Mouse (Mus musculus): ENCODE data around the gene Polr2c. TPM values are rescaled to one million over a fixed set of nuclear protein-coding genes. Genes with fewer than 3 reads are reported as not detected.
"Not testable (repeated sequence)": the region's sequence is repeated elsewhere in the genome, so short reads cannot be mapped to it uniquely, and the experiment has no call there.

Polr2c gene
- polyA plus RNA-seq, 1 experiment from 2014 or later: 176 TPM

DNA sequence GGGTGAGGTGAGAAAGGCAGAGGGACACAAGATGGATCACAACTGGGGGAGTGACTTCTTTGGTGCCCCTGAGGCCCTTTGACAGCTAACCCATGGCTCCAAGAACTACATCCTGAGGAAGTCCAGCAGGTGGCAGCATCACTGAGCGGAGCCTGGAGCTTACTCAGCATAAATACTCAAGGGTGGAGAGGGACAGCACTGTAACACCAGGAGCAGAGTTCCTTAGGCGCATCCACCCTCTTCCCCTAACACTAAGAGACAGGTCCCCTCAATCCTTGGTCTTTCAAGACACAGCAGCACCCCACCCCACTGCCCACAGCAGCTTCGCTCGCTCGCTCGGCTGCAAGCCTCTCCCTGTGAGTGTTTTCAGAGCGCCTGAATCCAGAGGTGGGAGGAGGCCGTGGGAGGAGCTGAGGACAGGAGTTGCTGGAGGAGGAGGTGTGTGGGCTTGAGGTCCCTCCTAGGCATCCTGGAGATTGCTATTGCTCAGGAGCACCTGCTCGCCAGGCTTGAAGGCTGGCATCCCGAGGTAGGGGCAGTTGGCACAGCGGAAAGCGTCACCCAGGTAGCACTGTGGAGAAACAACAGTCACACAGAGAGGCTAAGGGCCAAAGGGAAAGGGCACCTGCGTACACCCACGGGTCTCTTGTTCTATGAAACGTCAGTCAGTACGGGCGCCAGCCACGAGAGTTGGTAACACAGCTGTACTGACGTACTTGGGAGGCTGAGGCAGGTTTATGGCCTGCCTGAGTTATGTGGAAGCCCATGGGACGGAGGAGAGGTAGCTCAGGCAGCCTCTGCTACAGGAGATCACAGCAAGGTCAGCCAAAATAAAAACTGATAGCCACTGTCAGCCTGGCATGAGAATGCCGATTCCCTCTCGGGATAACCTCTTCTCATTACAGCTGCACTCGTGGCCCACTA lies 34.4 kb upstream of the Polr2c start:
- WGBS: 78% methylated on average over 23 of the region's 23 CpGs
- no peak overlapping the region for H3K27ac ChIP-seq
- no peaks in the 10 kb centered on the region for H3K9me3 ChIP-seq
- DNase-seq (ENCODE audit: extremely low spot score, low spot score): peak; percentile 56
- H3K36me3 ChIP-seq (replicated peaks): peaks cover 80% of the 10 kb centered on the region
- peaks cover 17% of the 10 kb centered on the region for H3K4me1 ChIP-seq
- no peak overlapping the region for H3K4me3 ChIP-seq
- no peaks in the 10 kb centered on the region for H3K27me3 ChIP-seq (ENCODE audit: poor library complexity, severe bottlenecking)

DNA sequence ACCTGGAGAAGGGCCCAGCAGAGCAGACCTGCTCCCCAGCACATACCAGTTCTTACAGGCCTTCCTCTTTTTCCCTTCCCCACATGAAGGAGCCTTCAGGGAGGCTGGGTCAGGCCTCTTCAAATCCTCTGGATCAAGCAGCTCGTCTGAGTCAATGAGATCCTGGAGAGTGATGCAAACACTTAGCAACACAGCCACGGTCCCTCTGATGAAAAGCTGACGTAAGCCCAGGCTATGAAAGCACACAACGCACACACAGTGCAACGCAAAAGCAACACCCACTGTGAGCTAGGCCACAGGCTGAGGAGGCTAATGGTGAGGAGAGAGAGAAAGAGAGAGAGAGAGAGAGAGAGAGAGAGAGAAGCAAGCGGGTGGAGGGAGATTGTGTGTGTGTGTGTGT lies 32.1 kb upstream of the Polr2c start:
- Histone ChIP-seq H3K4me1 (peaks cover 17% of the 10 kb centered on the region), H3K36me3 (replicated peaks) (peaks cover 98% of the 10 kb centered on the region), H3K27ac (no peak overlapping the region), H3K27me3 (ENCODE audit: poor library complexity, severe bottlenecking) (no peaks in the 10 kb centered on the region), H3K9me3 (peaks cover 1% of the 10 kb centered on the region; the same call in 1 of the 2 replicates), H3K4me3 (no peak overlapping the region)
- DNase-seq (ENCODE audit: extremely low spot score, low spot score): no peak
- 88% methylated on average over 6 of the region's 6 CpGs for WGBS

DNA sequence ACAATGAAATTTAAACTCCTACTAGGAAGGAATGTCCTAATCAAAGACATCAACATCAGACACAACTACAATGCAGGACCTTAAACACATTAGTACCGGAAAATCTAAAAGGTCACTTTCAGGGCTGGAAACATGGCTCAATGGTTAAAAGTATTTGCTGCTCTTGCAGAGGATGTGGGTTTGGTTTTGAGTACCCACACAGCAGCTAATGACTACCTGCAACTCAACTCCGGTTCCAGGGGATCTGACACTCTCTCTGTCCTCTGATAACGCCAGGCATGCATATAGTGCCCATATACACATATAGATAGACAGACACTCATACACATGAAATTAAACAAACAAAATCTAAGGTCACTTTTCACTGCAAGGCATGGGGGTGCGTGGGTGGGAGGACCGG lies 31.0 kb upstream of the Polr2c start:
- Histone ChIP-seq H3K36me3 (replicated peaks) (peaks cover 98% of the 10 kb centered on the region), H3K27me3 (ENCODE audit: poor library complexity, severe bottlenecking) (no peaks in the 10 kb centered on the region), H3K4me3 (no peak overlapping the region), H3K27ac (no peak overlapping the region), H3K4me1 (peaks cover 17% of the 10 kb centered on the region), H3K9me3 (peaks cover 6% of the 10 kb centered on the region; the same call in 1 of the 2 replicates)
- no peak for DNase-seq (ENCODE audit: extremely low spot score, low spot score)
- WGBS: 94% methylated on average over 5 of the region's 5 CpGs

DNA sequence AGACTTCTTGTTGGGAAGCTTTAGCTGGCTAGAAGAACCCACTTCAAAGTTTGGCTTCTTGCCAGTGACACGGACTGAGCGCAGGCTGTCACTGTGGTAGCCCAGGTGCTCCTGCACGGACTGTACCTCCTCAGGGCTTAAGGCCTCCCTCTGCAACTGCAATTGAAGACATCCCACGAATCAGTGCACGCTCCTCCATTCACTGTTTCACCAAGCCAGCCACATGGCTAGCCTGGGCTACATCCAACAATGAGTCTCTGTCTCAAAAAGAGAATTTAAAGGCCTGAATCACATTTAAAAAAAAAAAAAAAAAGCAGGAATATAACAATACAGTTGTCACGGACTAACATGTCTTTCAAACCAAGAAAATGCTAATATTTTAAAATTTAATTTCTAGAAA lies 29.0 kb upstream of the Polr2c start:
- Histone ChIP-seq H3K36me3 (replicated peaks) (peaks cover 93% of the 10 kb centered on the region), H3K9me3 (peaks cover 6% of the 10 kb centered on the region; the same call in 1 of the 2 replicates), H3K27me3 (ENCODE audit: poor library complexity, severe bottlenecking) (no peaks in the 10 kb centered on the region), H3K4me1 (no peaks in the 10 kb centered on the region), H3K4me3 (no peak overlapping the region), H3K27ac (no peak overlapping the region)
- DNase-seq (ENCODE audit: extremely low spot score, low spot score): no peak
- WGBS: 93% methylated on average over 6 of the region's 6 CpGs

DNA sequence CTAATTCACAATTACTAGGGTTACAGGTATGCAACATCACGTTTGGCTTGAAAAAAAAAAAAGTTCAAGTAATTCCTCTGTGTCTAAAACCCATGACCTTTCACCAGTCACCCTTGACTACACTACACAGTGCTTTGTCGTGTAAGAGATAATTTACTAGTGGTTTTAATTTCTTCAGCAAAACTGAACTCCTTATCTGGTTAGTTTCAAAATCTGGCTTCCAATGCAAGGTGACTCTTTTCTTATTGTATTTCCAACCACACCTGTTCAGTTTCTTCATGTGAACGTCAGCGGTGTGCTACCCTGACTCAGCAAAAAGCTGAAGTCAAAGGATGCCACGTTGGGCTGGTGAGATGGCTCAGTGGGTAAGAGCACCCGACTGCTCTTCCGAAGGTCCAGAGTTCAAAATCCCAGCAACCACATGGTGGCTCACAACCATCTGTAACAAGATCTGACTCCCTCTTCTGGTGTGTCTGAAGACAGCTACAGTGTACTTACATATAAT lies 23.3 kb upstream of the Polr2c start:
- H3K27me3 ChIP-seq (ENCODE audit: poor library complexity, severe bottlenecking); H3K27ac ChIP-seq; DNase-seq (ENCODE audit: extremely low spot score, low spot score); H3K9me3 ChIP-seq; H3K4me3 ChIP-seq: not testable (repeated sequence)
- peaks cover 39% of the 10 kb centered on the region for H3K36me3 ChIP-seq (replicated peaks)
- 88% methylated on average over 7 of the region's 7 CpGs for WGBS
- peaks cover 24% of the 10 kb centered on the region for H3K4me1 ChIP-seq

DNA sequence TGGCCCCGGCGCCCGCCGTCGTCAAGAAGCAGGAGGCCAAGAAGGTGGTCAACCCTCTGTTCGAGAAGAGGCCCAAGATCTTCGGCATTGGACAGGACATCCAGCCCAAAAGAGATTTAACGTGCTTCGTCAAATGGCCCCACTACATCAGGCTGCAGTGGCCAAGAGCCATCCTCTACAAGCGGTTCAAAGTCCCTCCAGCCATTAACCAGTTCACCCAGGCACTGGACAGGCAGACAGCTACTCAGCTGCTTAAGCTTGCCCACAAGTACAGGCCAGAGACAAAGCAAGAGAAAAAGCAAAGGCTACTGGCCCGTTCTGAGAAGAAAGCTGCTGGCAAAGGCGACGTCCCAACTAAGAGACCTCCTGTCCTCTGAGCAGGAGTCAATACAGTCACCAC lies 21.5 kb upstream of the Polr2c start:
- H3K9me3 ChIP-seq; DNase-seq (ENCODE audit: extremely low spot score, low spot score); H3K27me3 ChIP-seq (ENCODE audit: poor library complexity, severe bottlenecking); H3K27ac ChIP-seq; H3K4me3 ChIP-seq: not testable (repeated sequence)
- WGBS: 96% methylated on average over 13 of the region's 13 CpGs
- peaks cover 21% of the 10 kb centered on the region for H3K36me3 ChIP-seq (replicated peaks)
- peaks cover 28% of the 10 kb centered on the region for H3K4me1 ChIP-seq

DNA sequence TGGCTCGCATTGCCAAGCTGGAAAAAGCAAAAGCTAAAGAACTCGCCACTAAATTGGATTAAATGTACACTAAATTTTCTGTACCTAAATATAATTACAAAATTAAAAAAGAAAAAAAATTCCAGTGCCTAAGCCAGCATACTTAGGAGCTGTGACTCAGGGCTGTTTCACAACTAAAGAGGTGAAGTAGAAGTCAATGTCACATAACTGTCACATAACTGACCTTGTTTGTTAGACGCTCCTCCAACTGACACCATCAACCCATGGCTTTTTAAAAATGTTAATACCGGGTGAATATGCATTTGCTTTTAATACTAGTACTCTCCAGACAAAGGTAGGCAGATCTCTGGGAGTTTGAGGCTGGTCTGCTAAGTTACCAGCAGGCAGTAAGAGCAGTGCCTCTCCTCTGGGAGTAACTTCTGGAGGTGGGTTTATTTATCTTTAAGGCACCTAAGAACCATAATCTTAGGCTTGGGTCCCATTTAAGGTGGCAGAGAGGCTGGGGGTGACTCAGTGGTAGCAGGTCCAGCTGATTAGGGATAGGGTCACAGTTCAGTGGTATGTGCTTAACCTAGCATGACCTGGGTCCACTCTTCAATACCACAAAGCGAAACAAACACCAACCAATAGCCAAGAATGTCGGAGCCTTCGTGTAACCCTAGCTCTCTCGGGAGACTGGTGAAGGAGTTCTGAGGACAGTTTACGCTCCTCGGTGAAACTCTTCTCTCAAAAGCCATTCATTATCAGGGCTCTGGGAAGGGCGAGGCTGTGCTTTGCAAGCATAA lies 20.6 kb upstream of the Polr2c start:
- Histone ChIP-seq H3K4me1 (peaks cover 28% of the 10 kb centered on the region), H3K9me3 (no peaks in the 10 kb centered on the region), H3K27me3 (ENCODE audit: poor library complexity, severe bottlenecking) (no peaks in the 10 kb centered on the region), H3K36me3 (replicated peaks) (peaks cover 12% of the 10 kb centered on the region), H3K27ac (no peak overlapping the region), H3K4me3 (peak overlapping the region; percentile 90)
- no peak for DNase-seq (ENCODE audit: extremely low spot score, low spot score)
- WGBS: 78% methylated on average over 11 of the region's 11 CpGs

DNA sequence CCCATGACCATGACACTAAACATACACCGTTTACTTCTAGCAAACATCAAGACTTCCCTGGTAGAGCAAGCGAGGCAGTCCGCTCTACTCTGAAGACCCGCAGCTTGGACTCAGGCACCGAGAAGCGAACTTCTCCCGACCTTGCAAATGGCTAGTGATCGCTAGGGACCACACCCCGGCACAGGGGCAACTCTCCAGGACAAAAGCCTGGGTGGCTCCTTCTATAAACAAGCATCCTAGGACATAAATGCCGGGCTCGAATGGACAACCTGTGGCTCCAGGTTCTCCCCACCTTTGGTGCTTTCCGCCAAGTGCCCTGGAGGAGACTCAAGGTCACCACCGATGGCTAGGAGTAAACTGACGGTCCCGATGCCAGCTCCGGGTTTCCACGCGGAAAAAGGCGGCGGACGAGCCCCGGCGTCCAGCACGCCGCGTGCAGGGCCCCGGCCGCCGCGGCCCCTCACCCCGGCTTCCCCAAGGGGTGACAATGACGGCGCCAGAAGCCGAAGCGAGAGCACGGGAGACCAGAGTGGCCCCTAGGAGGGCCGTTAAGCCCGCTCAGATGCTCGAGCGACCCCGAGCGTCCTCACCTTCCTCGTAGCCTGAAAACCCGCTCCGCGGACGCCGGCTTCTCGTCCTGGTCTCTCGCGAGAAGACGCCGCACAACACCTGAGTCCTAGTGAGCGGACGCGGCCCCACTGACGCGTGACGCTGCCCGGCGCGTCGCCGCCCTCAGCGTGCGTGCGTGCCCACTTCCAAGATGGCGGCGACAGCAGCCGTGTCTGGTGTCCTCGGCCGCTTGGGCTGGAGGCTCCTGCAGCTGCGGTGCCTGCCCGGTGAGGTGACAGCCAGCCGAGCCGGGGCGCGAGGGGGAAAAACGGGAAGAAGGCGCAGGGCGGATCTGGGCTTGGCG lies 19.3 kb upstream of the Polr2c start, which contains the start of the genes Coq9 and Ciapin1:
TSS of gene Coq9 (plus strand) at position 660 of the 913 bp plus-strand sequence.
TSS of gene Ciapin1 (minus strand) at position 697 of the 913 bp plus-strand sequence.
- under 1% methylated on average over 82 of the region's 82 CpGs for WGBS
- peak; percentile 96 for DNase-seq (ENCODE audit: extremely low spot score, low spot score)
- Histone ChIP-seq H3K27ac (peak within 1 kb of the TSS; percentile 94), H3K9me3 (no peaks in the 10 kb centered on the region), H3K27me3 (ENCODE audit: poor library complexity, severe bottlenecking) (no peaks in the 10 kb centered on the region), H3K4me3 (peak within 1 kb of the TSS; percentile 90), H3K36me3 (replicated peaks) (peaks cover under 1% of the 10 kb centered on the region; the same call in 1 of the 2 replicates), H3K4me1 (peaks cover 28% of the 10 kb centered on the region)

DNA sequence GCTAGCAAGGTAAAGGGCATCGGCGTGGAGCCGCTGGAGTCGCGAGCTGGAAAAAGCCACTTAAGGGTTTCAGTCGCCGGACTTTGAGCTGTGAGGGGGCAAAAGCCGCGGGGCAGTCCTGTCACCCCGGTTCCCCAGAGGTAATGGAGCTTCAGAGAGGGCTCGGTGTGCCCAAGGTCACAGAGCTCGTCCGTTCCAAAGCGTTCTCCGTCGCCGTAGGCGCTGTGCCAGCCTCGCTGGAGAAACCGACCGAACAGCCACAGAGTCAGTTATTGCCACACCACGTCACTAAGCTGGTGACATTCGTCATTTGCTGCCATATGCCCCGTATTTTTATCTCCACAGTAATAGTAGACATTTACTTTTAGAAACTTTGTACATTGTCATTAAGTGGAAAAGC lies 18.6 kb upstream of the Polr2c start:
- Histone ChIP-seq H3K27ac (peak overlapping the region; percentile 94), H3K9me3 (no peaks in the 10 kb centered on the region), H3K36me3 (replicated peaks) (peaks cover 2% of the 10 kb centered on the region; the same call in 1 of the 2 replicates), H3K4me1 (peaks cover 28% of the 10 kb centered on the region), H3K27me3 (ENCODE audit: poor library complexity, severe bottlenecking) (no peaks in the 10 kb centered on the region), H3K4me3 (peak overlapping the region; percentile 90)
- WGBS: under 1% methylated on average over 24 of the region's 24 CpGs
- DNase-seq (ENCODE audit: extremely low spot score, low spot score): no peak

DNA sequence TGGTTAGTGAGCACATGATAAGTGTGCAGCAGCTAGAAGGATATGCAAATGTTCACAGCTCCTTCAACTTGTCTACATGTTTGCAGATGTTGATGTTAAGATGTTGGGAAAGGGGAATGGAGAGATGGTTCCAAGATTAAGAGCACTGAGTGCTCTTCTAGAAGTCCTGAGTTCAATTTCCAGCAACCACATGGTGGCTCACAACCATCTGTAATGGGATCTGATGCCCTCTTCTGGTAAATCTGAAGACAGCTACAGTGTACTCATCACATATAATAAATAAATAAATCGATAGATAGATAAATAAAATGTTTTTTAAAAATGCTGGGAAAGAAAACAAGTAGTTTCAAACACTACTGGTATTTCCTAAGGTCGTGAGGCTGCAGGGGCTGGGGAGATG lies 16.1 kb upstream of the Polr2c start:
- Histone ChIP-seq H3K9me3 (no peaks in the 10 kb centered on the region), H3K27ac (no peak overlapping the region), H3K27me3 (ENCODE audit: poor library complexity, severe bottlenecking) (no peaks in the 10 kb centered on the region), H3K4me3 (no peak overlapping the region), H3K4me1 (peaks cover 22% of the 10 kb centered on the region), H3K36me3 (replicated peaks) (peaks cover 18% of the 10 kb centered on the region)
- no peak for DNase-seq (ENCODE audit: extremely low spot score, low spot score)
- 50% methylated on average over 2 of the region's 2 CpGs for WGBS

DNA sequence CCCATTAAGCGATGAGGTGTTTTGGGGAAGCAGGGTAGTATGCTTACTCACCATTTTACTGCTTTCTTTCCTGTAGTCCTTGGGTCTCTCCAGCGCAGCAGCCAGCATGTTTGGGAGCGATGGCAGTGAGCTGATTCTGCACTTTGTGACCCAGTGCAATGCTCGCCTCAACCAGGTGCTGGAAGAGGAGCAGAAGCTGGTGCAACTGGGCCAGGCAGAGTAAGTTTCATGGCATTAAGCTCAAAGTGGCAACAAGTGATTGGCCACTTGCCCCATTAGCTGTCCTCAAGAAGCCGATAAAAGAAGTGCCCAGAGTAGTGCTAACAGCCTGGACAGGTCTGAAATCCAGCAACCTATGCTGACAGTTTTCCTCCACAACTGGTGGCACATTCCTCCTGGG lies 7.2 kb upstream of the Polr2c start:
- H3K9me3 ChIP-seq: no peaks in the 10 kb centered on the region
- no peaks in the 10 kb centered on the region for H3K4me1 ChIP-seq
- WGBS: 93% methylated on average over 5 of the region's 5 CpGs
- no peak overlapping the region for H3K27ac ChIP-seq
- H3K27me3 ChIP-seq (ENCODE audit: poor library complexity, severe bottlenecking): no peaks in the 10 kb centered on the region
- no peak for DNase-seq (ENCODE audit: extremely low spot score, low spot score)
- peaks cover 71% of the 10 kb centered on the region for H3K36me3 ChIP-seq (replicated peaks)
- no peak overlapping the region for H3K4me3 ChIP-seq

DNA sequence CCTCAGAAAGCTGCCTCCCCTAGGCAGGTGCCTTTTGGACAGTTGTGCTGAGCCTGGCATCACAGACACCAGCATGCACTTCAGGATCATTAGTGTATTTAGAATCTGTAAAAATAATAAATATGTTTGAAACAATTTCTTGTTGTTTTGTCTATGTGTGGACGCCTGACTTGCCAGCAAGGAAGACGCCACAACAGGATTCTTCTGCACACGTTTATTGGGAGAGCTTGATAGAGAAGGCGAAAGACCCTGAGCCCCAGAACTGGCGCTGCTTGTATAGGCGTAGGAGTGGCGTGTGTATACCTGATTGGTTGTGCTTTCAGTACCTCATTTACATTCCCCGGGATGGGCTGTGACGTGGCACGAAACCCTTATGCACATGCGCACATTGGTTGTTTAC lies 2.5 kb upstream of the Polr2c start:
- not testable (repeated sequence) for DNase-seq (ENCODE audit: extremely low spot score, low spot score); H3K27me3 ChIP-seq (ENCODE audit: poor library complexity, severe bottlenecking); H3K4me3 ChIP-seq; H3K9me3 ChIP-seq; H3K27ac ChIP-seq
- WGBS: 89% methylated on average over 11 of the region's 11 CpGs
- peaks cover 16% of the 10 kb centered on the region for H3K4me1 ChIP-seq
- peaks cover 51% of the 10 kb centered on the region for H3K36me3 ChIP-seq (replicated peaks)
